Mouse (Mus musculus): ENCODE results near the gene Tmem150a. TPM values are rescaled to one million over a fixed set of nuclear protein-coding genes. Genes with fewer than 3 reads are reported as not detected.

Tmem150a gene
- total RNA-seq, 2 experiments from 2014 or later, result 9.8 to 12.3 TPM

DNA sequence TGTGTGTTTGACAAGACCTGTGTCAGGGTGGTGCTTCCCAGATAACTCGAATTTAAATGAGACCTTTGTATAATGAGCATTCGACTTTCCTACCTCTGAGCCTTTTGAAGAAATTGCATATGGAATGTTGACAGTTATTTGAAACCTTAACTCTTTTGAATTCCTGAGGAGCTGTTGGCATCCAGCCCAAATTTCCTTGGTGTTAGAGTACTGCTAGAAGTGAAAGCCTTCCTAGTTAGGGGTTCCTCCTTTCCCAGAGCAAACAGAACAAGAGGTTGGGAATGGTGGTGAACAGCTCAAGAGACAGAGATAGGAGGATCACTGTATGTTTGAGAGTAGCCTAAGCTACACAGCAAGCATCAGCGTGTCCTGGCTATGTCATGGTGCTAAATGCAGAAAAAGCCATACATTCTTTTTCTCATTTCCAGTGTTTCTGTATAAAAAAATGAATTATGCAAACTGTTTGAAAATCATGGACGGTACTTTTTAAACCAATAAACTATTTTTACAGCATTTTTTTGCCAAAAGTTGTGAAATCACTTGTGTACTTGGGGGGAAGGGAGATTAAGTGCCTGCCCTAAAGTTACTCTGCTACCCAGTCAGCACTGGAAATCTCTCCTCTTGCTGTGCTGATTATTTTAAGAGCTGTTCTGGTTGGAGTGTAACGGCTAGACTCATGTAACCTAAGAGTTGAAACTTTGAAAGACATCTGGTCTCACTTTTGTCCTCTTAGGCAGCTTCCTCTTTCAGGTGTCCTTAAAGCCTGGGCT lies 2.4 kb upstream of the Tmem150a start:
- DNase-seq, result peak; percentile 37

DNA sequence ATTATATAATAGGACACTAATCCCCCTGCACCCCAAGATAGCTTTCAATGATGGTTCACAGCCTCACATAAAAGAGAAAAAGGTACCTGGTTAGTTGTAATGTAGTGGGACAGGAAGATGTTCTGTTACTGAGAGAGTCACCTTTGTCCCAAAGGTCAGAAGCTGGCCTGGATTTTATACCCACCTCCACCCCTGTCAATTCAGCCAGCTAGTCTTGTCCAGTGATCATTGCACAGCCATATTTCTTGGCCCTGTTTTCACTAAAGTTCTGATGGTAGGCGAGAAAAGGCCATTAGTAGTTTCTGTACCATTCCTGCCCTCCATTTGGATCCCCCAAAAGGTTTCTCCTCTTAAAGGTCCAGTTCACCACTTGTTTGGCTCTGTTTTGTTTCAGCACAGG lies 1.2 kb upstream of the Tmem150a start:
- no peak for DNase-seq

DNA sequence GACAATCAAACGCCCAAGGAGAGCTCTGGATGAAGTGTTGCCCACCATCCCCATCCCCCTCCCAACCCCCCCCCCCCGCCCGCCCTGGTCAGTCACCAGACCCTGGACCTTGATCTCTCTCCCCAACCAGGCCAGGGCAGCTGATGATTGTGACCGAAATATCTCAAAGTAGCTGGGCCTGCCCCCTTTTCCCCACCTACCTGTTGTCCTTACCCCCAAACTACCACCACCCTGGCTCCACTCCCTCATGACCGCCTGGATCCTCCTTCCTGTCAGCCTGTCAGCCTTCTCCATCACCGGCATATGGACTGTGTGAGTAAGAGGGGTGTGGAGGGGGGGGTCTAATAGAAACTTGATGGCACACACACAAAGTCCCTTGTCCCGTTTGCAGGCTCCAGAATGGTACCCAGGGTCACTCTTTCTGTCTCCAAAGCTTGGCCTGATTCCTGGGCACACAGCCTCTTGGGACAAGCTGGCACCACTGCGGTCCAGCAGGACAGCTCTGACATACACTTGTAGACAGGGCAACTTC lies 820 bp downstream of the Tmem150a start:
- no peak for DNase-seq

DNA sequence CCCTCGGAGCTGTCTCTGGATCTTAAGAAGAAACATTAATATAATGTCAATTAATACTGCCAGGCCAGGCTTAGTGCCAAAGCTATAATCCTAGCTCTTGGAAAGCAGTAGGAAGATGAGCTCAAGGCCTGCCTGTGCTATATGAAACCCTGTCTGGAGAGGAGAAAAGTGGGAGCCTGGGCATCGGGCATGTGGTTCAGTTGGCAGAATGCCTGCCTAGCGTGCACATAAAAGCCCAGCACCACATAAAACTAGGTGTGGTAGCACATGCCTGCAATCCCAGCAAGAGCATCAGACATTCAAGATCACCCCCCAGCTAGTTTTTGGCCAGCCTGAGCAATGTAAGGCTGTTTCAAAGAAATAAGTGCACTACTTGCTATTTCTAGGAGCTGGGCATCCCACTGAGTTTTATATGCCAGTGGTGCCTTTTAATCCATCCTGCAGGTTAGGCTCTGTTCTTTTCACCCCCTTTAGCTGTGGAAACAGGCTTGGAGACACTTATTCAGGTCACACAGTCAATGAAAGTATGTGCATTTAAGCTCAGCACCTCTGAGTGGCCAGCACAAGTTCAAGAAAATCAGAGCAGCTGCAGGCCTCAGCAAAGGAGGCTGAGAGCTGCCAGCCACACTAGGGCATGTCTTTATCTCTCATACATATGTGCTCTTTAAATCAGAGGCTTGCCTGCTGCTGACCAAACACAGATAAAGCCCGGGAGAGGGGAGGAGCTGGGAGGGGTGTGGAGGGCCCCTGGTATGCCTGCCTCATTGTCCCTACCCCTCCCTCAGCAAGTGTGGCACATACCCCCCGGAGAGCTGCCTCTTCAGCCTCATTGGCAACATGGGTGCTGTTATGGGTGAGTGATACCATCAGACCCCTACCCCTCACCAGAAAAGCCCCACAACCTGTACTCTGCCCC lies 2.2 kb downstream of the Tmem150a start:
- DNase-seq, result no peak

DNA sequence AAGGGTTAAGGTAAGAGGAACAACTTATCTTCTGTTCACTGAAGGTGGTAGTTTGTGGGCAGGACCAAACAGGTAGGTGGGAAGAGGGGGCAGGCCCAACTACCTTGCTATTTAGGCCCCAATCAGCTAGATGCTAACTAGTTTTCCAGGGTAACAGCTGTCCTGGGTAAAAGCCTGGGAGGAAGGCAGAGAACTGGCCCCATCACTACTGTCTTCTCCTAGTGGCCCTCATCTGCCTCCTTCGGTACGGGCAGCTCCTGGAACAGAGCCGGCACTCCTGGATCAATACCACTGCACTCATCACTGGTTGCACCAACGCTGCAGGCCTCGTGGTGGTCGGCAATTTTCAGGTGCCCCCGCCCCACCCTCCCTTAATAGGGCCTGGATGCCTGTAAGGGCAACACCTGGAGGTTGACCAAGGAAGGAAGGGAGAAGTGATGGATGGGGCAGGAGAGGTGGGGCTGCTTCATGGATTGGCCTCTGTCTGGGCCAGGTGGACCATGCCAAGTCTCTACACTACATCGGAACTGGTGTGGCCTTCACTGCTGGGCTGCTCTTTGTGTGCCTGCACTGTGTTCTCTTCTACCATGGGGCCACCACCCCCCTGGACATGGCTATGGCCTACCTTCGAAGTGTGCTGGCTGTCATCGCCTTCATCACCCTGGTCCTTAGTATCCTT lies 3.0 kb downstream of the Tmem150a start:
- DNase-seq, result no peak

DNA sequence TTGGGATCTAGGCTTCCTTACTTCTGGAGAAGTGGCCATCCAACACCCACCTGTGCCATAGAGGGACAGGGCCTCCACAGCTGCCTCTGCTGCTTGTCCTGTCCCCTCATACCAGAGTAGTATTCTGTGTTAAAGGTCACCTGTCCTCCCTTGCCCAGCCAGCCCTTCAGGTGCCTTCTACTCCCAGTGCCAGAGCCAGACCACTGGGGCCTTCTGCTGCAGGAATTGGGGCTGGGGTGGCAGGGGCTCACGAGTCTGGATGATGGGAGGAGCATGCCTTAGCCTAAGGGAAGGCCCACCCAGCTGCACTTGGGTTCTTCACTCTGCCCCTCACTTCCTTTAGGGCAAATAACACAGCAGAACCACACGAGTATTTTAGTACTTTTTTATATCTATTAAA lies 4.1 kb downstream of the Tmem150a start:
- DNase-seq, result no peak

DNA sequence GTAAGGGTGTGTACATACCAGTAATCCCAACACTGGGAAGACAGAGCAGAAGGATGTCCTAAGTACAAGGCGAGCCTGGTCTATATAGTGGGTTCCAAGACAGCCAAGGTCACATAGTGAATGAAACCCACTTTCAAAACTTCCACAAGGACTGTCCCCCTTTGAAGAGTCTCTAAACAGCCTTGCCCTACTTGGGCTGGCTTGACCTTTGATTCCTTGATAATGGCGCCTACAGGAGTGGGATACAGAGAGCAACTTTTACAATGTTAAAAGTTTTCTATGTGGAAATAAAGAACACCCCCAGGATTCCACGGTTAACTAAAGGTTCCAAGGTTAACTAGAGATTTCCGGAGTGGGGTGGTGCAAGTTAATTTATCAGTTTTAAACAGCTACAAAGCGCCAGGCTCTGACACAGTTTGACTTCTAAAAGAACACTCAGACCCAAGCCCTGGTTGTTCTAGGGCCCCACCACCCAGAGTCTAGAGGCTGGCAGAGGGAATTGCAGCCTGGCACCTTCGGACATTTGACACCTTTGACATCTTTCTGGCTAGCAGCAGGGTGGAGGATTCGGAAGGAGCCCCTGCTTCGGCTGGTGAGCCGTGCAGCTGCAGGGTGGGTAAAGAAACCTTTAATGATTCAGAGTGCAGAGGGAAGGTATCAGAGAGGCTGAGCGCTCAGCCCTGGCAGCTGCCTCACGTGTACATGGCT lies 4.8 kb downstream of the Tmem150a start:
- no peak for DNase-seq

DNA sequence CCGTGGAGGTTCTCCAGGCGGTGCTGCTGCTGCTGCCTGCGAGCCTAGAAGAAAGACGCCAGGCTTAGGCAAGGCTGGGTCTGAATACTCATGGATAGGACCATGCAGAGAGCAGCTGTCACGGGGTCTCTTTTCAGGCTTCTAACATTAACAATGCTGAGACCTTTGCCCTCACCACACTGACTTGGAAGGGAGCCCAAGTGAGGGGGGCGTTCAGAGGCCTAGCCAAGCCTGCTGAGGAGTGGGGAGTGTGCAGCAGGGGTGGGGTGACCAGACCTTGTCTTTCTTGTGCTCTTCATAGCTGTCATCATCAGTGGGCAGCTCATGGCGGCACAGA lies 5.3 kb downstream of the Tmem150a start:
- DNase-seq, result no peak

DNA sequence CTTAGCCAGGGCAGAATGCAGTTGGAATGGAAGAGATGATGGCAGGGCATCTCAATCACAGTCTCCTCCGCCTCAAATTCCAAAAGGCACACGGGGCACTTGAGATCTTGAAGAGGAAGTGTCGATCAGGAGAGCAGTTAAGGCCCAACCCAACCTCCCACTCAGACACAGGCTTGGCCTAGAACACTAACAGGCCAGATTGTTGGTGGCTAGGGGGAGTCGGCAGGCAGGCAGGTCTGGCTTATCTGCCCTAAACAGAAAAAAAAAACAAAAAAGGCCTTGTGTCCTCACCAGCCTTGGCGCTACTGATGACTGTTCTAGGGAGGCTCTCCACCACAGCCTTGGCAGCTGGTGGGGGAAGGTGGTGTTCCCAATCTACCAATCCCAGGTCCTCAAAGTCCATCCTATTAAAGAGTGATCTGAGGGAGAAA lies 5.9 kb downstream of the Tmem150a start:
- DNase-seq, result no peak

DNA sequence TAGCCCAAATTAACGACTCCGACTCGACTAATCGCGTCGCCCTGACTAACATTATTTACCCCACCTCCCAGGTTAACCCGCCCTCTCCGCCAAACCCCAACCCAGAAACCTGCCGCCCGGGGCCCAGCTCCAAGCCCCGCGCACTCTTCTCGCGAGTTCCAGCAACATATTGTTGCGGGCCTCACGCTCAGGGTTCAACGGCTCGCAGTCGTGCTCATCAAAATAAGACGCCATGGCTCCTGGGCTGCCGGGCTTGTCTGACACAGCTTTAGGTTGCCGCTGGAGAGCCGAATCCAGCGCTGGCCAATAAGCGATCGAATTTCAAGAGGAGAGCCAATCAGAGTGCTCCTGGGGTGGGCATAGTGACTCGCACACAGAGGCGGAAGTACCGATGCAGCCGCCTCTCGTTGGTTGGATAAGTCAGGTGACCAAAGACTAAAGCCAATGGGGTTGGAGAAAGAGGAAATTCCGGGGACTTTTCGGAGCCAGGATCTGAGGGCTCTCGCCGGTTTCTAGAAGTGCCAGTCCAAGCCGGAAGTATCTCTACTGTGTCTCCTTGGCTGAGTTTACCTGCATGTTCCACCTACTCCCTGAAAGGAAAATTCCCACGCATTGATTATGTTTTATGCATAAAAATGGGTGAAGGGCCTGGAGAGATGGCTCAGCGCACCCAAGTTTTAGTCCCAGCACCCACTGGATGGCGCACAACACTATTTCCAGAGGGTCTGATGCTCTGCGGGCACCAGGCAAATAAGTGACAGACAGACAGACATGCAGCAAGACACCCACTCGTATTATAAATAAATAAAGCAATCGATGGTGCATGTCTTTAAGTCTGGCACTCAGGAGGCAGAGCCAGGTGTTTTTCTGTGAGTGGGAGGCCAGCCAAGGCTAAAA lies 7.1 kb downstream of the Tmem150a start:
- peak; percentile 96 for DNase-seq

DNA sequence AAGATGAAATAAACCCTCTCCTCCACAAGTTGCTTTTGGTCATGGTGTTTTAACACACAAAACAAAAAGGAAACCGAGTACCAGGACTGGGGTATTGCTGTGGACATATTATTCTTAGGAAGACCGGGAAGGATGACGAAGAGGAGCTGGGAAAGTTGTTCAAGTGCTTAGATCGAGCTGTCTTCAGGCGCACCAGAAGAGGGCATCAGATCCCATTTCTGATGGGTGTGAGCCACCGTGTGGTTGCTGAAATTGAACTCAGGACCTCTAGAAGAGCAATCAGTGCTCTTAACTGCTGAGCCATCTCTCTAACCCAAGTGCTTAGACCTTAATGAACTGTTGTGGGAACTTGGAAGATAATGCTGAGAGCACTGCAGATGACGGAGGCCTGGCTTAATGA lies 8.8 kb downstream of the Tmem150a start:
- DNase-seq, result no peak

DNA sequence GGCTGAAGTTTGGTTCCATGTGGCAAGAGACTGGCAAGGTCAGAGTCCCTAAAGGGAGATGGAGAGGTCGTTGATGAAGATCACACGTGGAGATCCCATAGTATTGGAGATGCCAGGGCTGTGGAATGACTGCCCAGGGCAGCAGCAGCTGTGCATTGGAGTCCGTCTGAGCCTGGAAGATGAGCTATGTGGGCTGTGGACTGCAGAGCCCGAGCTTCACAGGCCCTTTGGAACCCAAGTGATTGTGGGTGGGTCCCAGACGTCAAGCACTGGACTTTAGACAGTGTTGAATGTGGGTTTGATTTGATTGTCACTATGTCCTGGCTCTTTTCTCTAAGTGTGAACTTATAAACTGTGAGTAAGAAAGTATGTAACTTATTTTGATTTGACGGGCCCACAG lies 9.7 kb downstream of the Tmem150a start:
- DNase-seq, result no peak

DNA sequence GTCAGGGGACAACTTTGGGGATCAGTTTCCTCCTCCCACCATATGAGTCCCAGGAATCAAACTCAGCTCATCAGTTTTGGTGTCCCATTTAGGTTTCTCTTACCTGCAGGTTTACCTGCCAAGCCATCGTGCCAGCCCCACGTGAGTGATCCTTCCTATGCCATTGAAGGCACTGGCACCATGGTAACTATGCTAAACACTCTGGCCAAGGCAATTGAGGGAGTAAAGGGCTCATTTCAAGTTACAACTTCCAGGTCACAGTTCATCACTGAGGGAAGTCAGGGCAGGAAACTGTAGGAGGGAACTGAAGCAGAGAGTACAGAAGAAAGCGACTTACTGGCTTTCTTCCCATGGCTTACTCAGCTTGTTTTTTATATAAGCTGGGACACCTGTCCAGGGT lies 11.1 kb downstream of the Tmem150a start:
- DNase-seq, result no peak

DNA sequence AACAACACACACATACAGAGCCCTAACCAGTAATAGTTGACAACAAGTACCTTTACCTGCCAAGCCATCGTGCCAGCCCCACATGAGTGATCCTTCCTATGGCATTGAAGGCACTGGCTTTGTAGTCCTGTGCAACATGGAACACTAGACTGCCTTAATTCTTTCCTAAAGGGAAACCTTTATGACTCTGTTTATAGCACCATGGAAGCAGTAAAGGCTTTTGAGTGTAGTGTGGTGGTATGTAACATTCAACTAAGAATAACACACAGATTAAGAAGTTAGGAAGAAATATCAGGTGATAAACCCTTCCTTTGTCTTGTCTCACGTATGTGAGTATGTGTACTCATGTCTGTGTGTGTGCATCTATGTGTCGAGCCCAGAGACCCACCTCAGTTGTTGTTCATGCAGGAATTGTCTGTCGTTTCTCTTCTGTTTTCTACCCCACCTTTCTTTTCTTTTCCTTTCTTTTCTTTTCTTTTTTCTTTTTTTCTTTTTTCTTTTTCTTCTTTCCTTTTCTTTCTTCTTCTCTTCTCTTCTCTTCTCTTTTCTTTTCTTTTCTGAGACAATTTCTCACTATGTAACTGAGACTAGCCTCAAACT lies 11.7 kb downstream of the Tmem150a start, which contains the start of gene Rnf181:
Gene Rnf181 (minus strand): TSS at position 113 of the 600 bp plus-strand sequence.
- DNase-seq, result no peak

DNA sequence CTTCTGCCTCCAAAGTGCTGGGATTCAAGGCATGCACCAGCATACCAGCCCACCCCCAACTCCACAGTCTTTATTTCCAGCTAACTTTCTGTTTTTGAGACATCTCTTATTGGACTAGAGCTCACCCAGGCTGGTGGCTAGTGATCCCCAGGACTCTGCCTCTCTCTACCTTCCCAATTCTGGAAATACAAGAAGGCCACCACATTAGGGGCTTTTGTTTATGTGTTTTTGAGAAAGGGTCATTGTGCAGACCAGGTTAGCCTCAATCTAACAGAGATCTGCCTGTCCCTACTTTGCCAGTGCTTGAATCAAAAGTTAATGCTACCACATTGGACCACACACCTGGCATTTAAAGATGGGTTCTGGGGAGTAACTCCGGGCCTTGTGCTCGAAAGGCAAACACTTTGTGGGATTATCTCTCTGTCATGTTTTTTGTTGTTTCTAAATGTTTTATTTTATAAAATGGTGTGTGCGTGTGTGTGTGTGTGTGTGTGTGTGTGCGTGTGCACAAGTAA lies 12.3 kb downstream of the Tmem150a start:
- DNase-seq, result no peak

DNA sequence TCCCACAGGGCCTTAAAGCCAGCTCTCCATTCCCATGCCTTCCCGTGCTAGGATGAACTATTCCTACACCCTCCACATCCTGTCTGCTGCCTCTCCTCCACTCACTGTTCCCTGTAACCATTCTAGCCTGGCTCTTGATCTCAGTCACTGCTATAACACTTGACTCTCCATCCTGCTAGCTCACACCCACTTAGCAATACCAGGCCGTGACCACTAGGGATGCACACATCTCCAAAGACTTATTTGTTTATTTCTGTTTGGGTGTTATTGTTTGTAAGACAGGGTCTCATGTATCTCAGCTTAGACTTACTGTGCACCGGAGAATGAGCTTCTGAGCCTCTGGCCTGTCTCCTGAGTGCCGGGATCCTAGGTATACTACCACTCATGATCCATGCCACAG lies 14.3 kb downstream of the Tmem150a start:
- no peak for DNase-seq

DNA sequence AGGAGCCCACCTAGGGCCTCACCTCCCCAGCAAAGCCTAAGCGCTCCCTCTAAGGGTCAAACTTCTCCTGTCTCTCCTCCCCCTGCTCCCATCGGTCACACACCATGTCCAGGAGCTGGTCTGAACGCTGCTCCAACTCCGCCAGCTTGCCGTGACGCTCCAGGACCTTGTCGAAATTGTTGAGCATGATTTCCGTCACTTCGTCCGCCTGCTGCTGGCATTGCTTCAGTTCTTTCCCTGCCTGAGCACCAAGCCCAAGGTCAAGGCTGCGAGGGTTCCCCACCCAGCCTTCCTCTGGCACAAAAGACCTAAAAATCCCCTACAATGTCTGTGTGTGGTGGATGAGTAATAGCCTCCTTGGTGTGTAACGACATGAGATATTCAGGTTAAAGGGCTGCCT lies 14.8 kb downstream of the Tmem150a start:
- DNase-seq, result peak; percentile 36

DNA sequence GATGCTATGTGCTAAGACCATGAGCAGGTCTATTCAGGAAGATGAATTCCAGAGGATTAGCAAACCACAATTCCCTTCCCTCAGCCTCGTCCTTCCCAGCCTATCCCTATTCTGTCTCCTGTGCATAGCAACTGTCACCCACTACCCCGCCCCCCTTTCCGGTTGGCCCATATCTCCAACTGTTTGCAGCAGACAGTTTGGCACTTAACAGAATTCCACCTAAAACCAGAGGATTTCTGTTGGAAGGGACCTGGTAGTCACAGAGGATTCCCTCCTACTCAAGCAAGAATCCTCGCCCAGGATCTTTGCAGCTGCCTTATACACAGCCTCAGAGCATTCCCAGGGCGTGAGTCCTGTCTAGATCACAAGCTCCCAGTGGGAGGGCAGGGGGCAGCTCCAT lies 15.9 kb downstream of the Tmem150a start:
- peak; percentile 64 for DNase-seq

DNA sequence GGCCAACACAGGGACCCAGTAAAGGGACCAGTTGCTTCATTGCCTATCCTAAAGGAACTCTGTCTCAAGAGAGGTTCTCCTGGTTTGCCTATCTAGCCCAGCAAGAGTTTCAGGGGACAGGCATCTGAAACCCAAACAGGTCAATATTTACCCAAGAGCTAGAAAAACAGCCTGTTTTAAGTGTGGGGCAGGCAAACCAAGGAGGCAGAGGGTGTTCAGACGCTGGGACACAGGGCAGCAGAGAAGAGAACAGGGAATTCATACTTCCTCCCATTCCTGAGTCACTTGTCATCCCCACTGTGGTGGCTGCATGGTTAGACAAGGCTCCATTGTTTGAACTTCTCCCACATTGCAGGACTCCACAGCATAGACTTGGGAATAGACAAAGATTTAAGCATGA lies 16.3 kb downstream of the Tmem150a start:
- DNase-seq, result no peak

DNA sequence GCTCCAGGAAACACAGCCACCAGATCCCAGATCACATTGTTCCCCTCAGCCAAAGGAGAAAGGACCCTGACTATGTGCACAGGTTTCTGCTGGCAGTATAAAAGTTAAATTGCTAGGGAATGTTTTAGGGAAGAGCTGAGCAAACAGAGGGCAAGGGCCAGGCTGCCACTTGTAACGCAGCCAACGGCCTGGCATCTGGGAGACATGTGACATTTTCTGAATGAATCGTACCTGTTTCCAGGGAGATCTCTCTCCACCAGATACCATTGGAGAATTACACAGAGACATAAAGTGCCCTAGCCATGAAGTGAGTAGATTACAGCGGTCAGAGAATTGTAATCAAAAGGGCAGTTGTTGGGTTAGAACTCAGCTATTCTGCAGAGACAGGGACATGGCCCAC lies 17.9 kb downstream of the Tmem150a start:
- DNase-seq, result no peak

DNA sequence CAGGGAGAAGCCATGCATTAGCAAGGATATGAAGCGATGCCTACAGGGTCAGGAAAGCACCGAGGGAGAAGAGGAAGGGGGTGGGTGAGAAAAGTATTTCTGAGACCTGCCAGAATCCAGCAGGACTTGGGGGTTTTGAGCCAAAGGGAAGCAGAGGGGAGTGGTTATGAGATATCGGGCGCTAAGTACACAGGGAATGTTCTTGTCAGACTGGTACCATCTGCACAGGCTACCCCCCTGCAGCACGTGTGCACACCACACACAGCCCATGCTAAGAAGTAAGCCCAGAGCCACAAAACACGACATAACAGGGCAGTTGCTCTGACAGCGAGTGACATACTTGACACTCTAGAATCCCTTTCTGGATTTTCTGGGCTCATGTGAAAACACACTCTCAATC lies 19.0 kb downstream of the Tmem150a start:
- no peak for DNase-seq
